Mouse (Mus musculus) liver, postnatal 0 days (tissue): ENCODE data around the gene Hnrnpab.

Experiments
- CTCF ChIP-seq: sonication (generic); IDR thresholded peaks from 2 replicates; pipeline ENCODE4 v1.5.1; 2016; ENCODE audit warnings: antibody characterized with exemption, low read depth
- EP300 ChIP-seq: IDR thresholded peaks from 2 replicates; pipeline ENCODE4 v1.6.1; 2016; ENCODE audit warnings: antibody characterized with exemption, low read depth, mild to moderate bottlenecking

DNA sequence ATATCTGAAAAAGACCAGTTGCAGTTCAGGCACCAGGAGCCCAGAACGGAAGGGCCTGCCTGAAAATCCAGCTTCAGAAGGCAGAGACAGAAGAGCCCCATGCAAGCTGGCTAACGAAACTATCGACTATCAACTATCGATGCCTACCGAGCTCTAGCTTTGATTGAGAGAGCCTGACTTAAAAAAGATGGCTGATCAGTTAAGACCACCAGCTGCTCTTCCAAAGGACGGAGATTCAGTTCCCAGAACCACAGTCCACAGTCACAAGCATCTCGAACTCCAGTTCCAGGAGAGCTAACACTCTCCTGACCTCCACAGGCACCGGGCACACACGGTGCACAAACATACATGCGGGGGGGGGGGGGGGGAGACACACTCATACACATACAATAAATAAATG lies 52.1 kb downstream of the Hnrnpab start:
- TF ChIP-seq EP300 (no peak), CTCF (no peak)
